Mouse (Mus musculus): ENCODE data around the gene Erich3. TPM values are rescaled to one million over a fixed set of nuclear protein-coding genes. Genes with fewer than 3 reads are reported as not detected.

Gene Erich3
- polyA plus RNA-seq, 1 experiment from 2014 or later = 0.69 TPM

- ATAC-seq = no peak
- H3K36me3 ChIP-seq (ENCODE audit: insufficient read depth, low read length) = no peaks in the 10 kb centered on the region
- H3K4me2 ChIP-seq (replicated peaks; ENCODE audit: low read depth, low read length) = no peak overlapping the region
- DNase-seq (ENCODE audit: low spot score) = no peak
- no peak overlapping the region for H3K4me3 ChIP-seq (ENCODE audit: low read depth, low read length)
- H3K9me3 ChIP-seq (ENCODE audit: low read length) = no peaks in the 10 kb centered on the region
- no peaks in the 10 kb centered on the region for H3K4me1 ChIP-seq (ENCODE audit: insufficient read depth, low read depth, low read length)
- WGBS = 82% methylated on average over 4 of the region's 4 CpGs
- no peak overlapping the region for H3K27ac ChIP-seq (ENCODE audit: low read length)
- H3K27me3 ChIP-seq (replicated peaks; ENCODE audit: insufficient read depth, low read length) = no peaks in the 10 kb centered on the region
- TF ChIP-seq CTCF (IDR thresholded peaks at IDR 0.05) (no peak), EP300 (IDR thresholded peaks at IDR 0.05) (no peak)
- no peak overlapping the region for H3K9ac ChIP-seq (replicated peaks; ENCODE audit: low read depth)
Observed at GRCm38 (mm10) chr3:154766321-154766720, 102.7 kb downstream of the Erich3 start.

- 73% methylated on average over 2 of the region's 2 CpGs for WGBS
- DNase-seq (ENCODE audit: low spot score) (no peak), ATAC-seq (no peak)
- H3K27ac ChIP-seq (ENCODE audit: low read length) = no peak overlapping the region
- no peak overlapping the region for H3K9ac ChIP-seq (replicated peaks; ENCODE audit: low read depth)
- H3K9me3 ChIP-seq (ENCODE audit: low read length) = no peaks in the 10 kb centered on the region
- H3K27me3 ChIP-seq (replicated peaks; ENCODE audit: insufficient read depth, low read length) = no peaks in the 10 kb centered on the region
- TF ChIP-seq EP300 (IDR thresholded peaks at IDR 0.05) = no peak
- no peak for TF ChIP-seq CTCF (IDR thresholded peaks at IDR 0.05)
- no peaks in the 10 kb centered on the region for H3K4me1 ChIP-seq (ENCODE audit: insufficient read depth, low read depth, low read length)
- no peak overlapping the region for H3K4me2 ChIP-seq (replicated peaks; ENCODE audit: low read depth, low read length)
- H3K36me3 ChIP-seq (ENCODE audit: insufficient read depth, low read length) = no peaks in the 10 kb centered on the region
- no peak overlapping the region for H3K4me3 ChIP-seq (ENCODE audit: low read depth, low read length)
Observed at GRCm38 (mm10) chr3:154771651-154772050, 108.0 kb downstream of the Erich3 start.

GRCm38 (mm10) chr3:154778836-154779595 lies 115.4 kb downstream of the Erich3 start:
- no peak overlapping the region for H3K27ac ChIP-seq (ENCODE audit: low read length)
- no peak overlapping the region for H3K4me3 ChIP-seq (ENCODE audit: low read depth, low read length)
- ATAC-seq (no peak), DNase-seq (ENCODE audit: low spot score) (no peak)
- H3K4me2 ChIP-seq (replicated peaks; ENCODE audit: low read depth, low read length) = no peak overlapping the region
- no peaks in the 10 kb centered on the region for H3K36me3 ChIP-seq (ENCODE audit: insufficient read depth, low read length)
- H3K27me3 ChIP-seq (replicated peaks; ENCODE audit: insufficient read depth, low read length) = no peaks in the 10 kb centered on the region
- TF ChIP-seq CTCF (IDR thresholded peaks at IDR 0.05) (no peak), EP300 (IDR thresholded peaks at IDR 0.05) (no peak)
- H3K9me3 ChIP-seq (ENCODE audit: low read length) = no peaks in the 10 kb centered on the region
- H3K4me1 ChIP-seq (ENCODE audit: insufficient read depth, low read depth, low read length) = no peaks in the 10 kb centered on the region
- WGBS = 71% methylated on average over 6 of the region's 6 CpGs
- H3K9ac ChIP-seq (replicated peaks; ENCODE audit: low read depth) = no peak overlapping the region

- Histone ChIP-seq H3K9me3 (ENCODE audit: low read length) (no peaks in the 10 kb centered on the region), H3K27me3 (replicated peaks; ENCODE audit: insufficient read depth, low read length) (no peaks in the 10 kb centered on the region), H3K4me1 (ENCODE audit: insufficient read depth, low read depth, low read length) (no peaks in the 10 kb centered on the region), H3K4me2 (replicated peaks; ENCODE audit: low read depth, low read length) (no peak overlapping the region), H3K27ac (ENCODE audit: low read length) (no peak overlapping the region), H3K4me3 (ENCODE audit: low read depth, low read length) (no peak overlapping the region), H3K9ac (replicated peaks; ENCODE audit: low read depth) (no peak overlapping the region), H3K36me3 (ENCODE audit: insufficient read depth, low read length) (no peaks in the 10 kb centered on the region)
- ATAC-seq (no peak), DNase-seq (ENCODE audit: low spot score) (no peak)
- TF ChIP-seq EP300 (IDR thresholded peaks at IDR 0.05) (no peak), CTCF (IDR thresholded peaks at IDR 0.05) (no peak)
- 86% methylated on average over 9 of the region's 9 CpGs for WGBS
Observed at GRCm38 (mm10) chr3:154786354-154786753, 122.7 kb downstream of the Erich3 start.

- no peaks in the 10 kb centered on the region for H3K36me3 ChIP-seq (ENCODE audit: insufficient read depth, low read length)
- no peaks in the 10 kb centered on the region for H3K4me1 ChIP-seq (ENCODE audit: insufficient read depth, low read depth, low read length)
- ATAC-seq = no peak
- H3K9me3 ChIP-seq (ENCODE audit: low read length) = no peaks in the 10 kb centered on the region
- WGBS = 61% methylated on average over 3 of the region's 3 CpGs
- DNase-seq (ENCODE audit: low spot score) = no peak
- no peaks in the 10 kb centered on the region for H3K27me3 ChIP-seq (replicated peaks; ENCODE audit: insufficient read depth, low read length)
- no peak overlapping the region for H3K4me2 ChIP-seq (replicated peaks; ENCODE audit: low read depth, low read length)
- H3K27ac ChIP-seq (ENCODE audit: low read length) = no peak overlapping the region
- no peak for TF ChIP-seq EP300 (IDR thresholded peaks at IDR 0.05)
- no peak for TF ChIP-seq CTCF (IDR thresholded peaks at IDR 0.05)
- no peak overlapping the region for H3K4me3 ChIP-seq (ENCODE audit: low read depth, low read length)
- no peak overlapping the region for H3K9ac ChIP-seq (replicated peaks; ENCODE audit: low read depth)
Observed at GRCm38 (mm10) chr3:154787611-154788010, 124.0 kb downstream of the Erich3 start.

GRCm38 (mm10) chr3:154793571-154793970 lies 129.9 kb downstream of the Erich3 start:
- 75% methylated on average over 4 of the region's 4 CpGs for WGBS

More at GRCm38 (mm10) chr3:154793571-154793970, 129.9 kb downstream of the Erich3 start:
- H3K4me3 ChIP-seq (ENCODE audit: low read depth, low read length) = no peak overlapping the region
- ATAC-seq = no peak
- H3K36me3 ChIP-seq (ENCODE audit: insufficient read depth, low read length) = no peaks in the 10 kb centered on the region
- H3K4me2 ChIP-seq (replicated peaks; ENCODE audit: low read depth, low read length) = no peak overlapping the region
- H3K4me1 ChIP-seq (ENCODE audit: insufficient read depth, low read depth, low read length) = no peaks in the 10 kb centered on the region
- TF ChIP-seq CTCF (IDR thresholded peaks at IDR 0.05) (no peak), EP300 (IDR thresholded peaks at IDR 0.05) (no peak)
- no peak overlapping the region for H3K27ac ChIP-seq (ENCODE audit: low read length)
- no peaks in the 10 kb centered on the region for H3K27me3 ChIP-seq (replicated peaks; ENCODE audit: insufficient read depth, low read length)
- no peak overlapping the region for H3K9ac ChIP-seq (replicated peaks; ENCODE audit: low read depth)
- no peak for DNase-seq (ENCODE audit: low spot score)
- H3K9me3 ChIP-seq (ENCODE audit: low read length) = no peaks in the 10 kb centered on the region

All from lung, postnatal 0 days (tissue).